Mouse (Mus musculus): Measurements from ENCODE around the gene Dnaja3.

DNA sequence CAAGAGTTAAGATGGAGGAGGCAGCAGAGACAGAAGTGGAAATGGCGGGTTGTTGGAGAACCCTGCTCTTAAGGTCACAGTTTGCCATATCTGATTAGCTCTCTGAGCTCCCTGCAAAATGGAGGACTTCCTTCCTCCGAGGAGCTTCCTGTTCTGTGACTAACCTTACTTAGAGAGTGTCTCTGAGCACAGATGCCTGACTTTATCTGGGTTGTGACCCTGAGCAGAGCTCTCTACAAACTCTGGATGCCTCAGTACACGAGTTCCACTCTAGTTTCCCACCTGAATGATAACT lies 83.1 kb downstream of the Dnaja3 start:
- TF ChIP-seq CTCF (IDR thresholded peaks at IDR 0.05; ENCODE audit: low read depth, low read length) (no peak), POLR2A (IDR thresholded peaks at IDR 0.05; ENCODE audit: borderline replicate concordance, low read depth, low read length) (no peak)
